Mouse (Mus musculus): Measurements from ENCODE around the gene Arfip1. TPM values are rescaled to one million over a fixed set of nuclear protein-coding genes. Genes with fewer than 3 reads are reported as not detected.

Arfip1 gene
- polyA plus RNA-seq, 1 experiment from 2014 or later, result 24.9 TPM

DNA sequence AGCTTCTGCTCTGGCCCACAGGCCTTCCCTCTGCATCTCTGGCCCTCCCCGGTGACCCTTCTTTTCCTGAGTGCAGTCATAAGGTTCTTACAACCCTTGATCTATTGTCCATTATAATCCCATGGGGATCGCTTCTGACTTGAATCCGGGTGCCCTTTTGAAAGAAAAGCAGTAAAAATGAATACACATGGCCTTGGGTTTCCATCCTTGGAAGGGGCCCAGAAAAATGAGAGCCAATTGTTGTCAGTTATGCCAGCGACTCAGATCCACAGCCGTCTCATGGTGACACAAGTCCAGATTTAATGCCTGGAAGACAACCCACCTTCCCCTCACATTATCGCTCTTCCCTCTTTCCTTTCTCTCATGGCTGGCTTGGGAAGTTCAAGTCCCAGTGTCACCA lies 100.3 kb downstream of the Arfip1 start:
- no peak overlapping the region for H3K4me2 ChIP-seq (ENCODE audit: low read length)
- no peak for ATAC-seq
- H3K9ac ChIP-seq (replicated peaks; ENCODE audit: low read depth, low read length), result no peak overlapping the region
- 78% methylated on average over 6 of the region's 6 CpGs for WGBS
- H3K27ac ChIP-seq (ENCODE audit: low read length), result no peak overlapping the region
- no peaks in the 10 kb centered on the region for H3K36me3 ChIP-seq (ENCODE audit: control insufficient read depth, insufficient read depth)
- H3K4me1 ChIP-seq (replicated peaks; ENCODE audit: control insufficient read depth, insufficient read depth, low read length), result peaks cover 23% of the 10 kb centered on the region
- no peak overlapping the region for H3K4me3 ChIP-seq (replicated peaks; ENCODE audit: low read length)
- peaks cover 25% of the 10 kb centered on the region for H3K27me3 ChIP-seq (replicated peaks; ENCODE audit: control insufficient read depth, insufficient read depth, low read length)
- H3K9me3 ChIP-seq (ENCODE audit: control insufficient read depth, low read length), result no peaks in the 10 kb centered on the region

DNA sequence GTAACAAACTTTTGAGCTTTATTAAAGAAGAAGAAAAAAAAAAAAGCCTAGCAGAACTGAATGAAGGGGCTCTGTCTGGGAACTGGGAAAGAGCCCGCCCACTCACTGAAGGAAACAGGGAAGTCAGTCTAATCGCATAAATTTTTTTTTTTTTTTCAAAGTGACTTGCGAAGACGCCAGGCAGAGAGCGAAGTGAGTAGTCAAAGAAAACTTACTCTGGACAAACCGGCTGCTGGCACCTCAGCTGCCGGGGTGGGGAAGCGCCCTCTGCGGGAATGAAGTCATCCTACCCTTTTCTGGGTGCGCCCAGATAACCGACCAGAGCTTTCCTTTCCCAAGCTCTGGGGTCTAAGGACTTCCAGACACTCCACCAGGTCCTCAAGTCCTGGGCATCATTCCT lies 101.3 kb downstream of the Arfip1 start:
- WGBS, result 3% methylated on average over 11 of the region's 11 CpGs
- Histone ChIP-seq H3K36me3 (ENCODE audit: control insufficient read depth, insufficient read depth) (no peaks in the 10 kb centered on the region), H3K4me3 (replicated peaks; ENCODE audit: low read length) (peak overlapping the region; percentile 68), H3K4me2 (ENCODE audit: low read length) (peak overlapping the region; percentile 99), H3K4me1 (replicated peaks; ENCODE audit: control insufficient read depth, insufficient read depth, low read length) (peaks cover 23% of the 10 kb centered on the region), H3K9ac (replicated peaks; ENCODE audit: low read depth, low read length) (no peak overlapping the region), H3K9me3 (ENCODE audit: control insufficient read depth, low read length) (no peaks in the 10 kb centered on the region), H3K27me3 (replicated peaks; ENCODE audit: control insufficient read depth, insufficient read depth, low read length) (peaks cover 28% of the 10 kb centered on the region), H3K27ac (ENCODE audit: low read length) (no peak overlapping the region)
- ATAC-seq, result no peak

DNA sequence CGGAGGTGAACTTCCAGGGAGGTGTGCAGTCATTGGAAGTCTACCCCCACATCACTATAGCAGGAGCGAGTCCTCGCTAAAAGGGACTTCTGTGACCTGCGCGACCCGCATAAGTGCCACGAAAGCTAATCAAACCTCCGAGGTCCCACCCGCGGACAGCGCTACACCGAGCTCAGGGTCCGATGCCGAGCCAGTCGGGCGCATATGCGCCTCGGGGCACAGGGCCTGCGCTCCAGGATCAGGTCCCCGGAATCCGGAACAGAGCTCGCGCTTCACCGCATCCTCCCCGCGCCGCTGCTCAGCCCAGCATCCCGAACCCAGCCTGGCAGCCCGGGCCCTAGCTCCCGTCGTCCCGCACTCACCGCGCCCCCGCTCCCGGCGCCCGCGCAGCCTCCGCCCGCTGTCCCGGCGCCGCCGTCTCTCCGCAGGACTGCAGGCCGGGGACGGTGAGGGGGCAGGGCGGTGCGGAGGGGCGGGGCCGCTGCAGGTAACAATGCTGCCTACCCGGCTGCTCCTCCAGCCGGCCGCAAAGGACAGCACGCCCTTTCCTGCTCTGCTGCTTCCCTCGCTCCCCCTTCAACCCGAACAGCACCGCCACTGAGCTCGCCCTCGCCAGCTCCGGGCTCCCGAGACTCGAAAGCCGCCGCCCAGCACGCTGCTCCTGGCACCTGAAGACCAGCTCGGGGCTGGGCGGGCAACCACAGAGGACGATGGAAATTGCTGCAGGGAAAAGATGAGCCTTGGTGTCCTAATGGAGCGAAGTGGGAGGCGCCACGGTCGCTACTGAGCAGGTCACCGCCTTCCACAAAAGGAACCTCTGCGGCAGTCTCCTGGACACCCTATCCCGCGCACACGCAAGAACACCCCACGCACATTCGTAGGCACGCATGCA lies 102.2 kb downstream of the Arfip1 start, which contains the start of gene Fhdc1:
TSS of gene Fhdc1 (minus strand) at position 424 of the 892 bp plus-strand sequence.
- Histone ChIP-seq H3K36me3 (ENCODE audit: control insufficient read depth, insufficient read depth) (no peaks in the 10 kb centered on the region), H3K27me3 (replicated peaks; ENCODE audit: control insufficient read depth, insufficient read depth, low read length) (peaks cover 28% of the 10 kb centered on the region), H3K4me3 (replicated peaks; ENCODE audit: low read length) (peak within 1 kb of the TSS; percentile 68), H3K9ac (replicated peaks; ENCODE audit: low read depth, low read length) (peak within 1 kb of the TSS; percentile 71), H3K27ac (ENCODE audit: low read length) (no peak within 1 kb of the TSS), H3K4me1 (replicated peaks; ENCODE audit: control insufficient read depth, insufficient read depth, low read length) (peaks cover 23% of the 10 kb centered on the region), H3K9me3 (ENCODE audit: control insufficient read depth, low read length) (no peaks in the 10 kb centered on the region), H3K4me2 (ENCODE audit: low read length) (peak within 1 kb of the TSS; percentile 99)
- peak; percentile 59 for ATAC-seq
- under 1% methylated on average over 79 of the region's 82 CpGs for WGBS

DNA sequence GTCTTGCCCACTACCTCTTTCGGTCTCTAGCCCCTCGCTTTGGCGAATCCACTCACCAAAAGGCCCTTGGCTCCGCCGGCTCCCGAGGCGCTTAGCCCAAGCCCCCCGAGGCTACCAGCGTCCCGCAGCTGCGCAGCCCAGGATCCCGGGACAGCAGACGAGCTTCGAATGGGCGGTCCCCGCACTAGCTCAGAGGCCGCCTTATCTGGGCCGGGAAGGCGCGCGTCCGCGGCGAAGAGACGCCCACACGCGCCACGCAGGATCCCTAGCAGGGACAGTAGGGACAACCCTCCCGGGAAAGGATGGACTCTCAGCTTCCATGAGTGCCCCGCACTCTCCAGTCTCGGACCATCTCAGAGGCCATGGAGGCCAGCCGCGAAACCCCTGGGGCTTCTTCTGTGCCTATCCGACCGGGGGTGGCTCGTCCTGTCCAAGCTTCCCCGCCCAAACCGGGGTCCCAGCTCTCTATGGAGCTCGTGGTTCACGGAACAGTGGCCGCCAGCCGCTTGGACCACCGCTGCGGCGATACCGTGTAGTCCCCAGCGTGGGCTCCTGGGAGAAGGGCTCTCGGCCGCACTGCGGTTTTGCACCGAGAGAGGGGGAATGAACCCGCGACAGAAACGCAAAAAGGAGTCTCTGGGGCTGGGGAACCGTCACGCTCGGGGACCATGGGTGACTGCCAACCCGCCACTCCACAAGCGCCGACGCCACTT lies 103.0 kb downstream of the Arfip1 start:
- Histone ChIP-seq H3K27me3 (replicated peaks; ENCODE audit: control insufficient read depth, insufficient read depth, low read length) (peaks cover 28% of the 10 kb centered on the region), H3K9ac (replicated peaks; ENCODE audit: low read depth, low read length) (peak overlapping the region; percentile 71), H3K4me1 (replicated peaks; ENCODE audit: control insufficient read depth, insufficient read depth, low read length) (peaks cover 23% of the 10 kb centered on the region), H3K9me3 (ENCODE audit: control insufficient read depth, low read length) (no peaks in the 10 kb centered on the region), H3K4me2 (ENCODE audit: low read length) (peak overlapping the region; percentile 99), H3K27ac (ENCODE audit: low read length) (no peak overlapping the region), H3K36me3 (ENCODE audit: control insufficient read depth, insufficient read depth) (no peaks in the 10 kb centered on the region), H3K4me3 (replicated peaks; ENCODE audit: low read length) (peak overlapping the region; percentile 68)
- peak; percentile 60 for ATAC-seq
- WGBS, result under 1% methylated on average over 61 of the region's 61 CpGs

DNA sequence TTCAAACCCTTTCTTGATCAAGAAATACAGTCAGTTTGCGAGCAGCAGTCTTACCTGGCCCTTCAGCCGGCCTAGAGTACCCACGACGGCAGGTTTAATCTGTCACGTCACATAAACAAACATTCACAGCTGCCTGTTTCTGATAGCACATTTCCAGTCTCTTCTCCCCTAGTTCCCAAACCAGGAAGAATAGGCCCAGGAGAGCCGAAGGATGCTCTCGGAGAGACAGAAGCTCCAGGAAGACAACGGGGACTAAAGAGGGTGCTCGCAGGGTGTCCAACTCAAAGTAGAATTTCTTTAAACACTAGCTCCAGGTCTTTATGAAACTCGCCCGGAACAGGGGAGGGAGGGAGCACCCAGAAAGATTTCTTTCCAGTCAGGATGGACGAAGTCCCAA lies 103.5 kb downstream of the Arfip1 start:
- H3K4me2 ChIP-seq (ENCODE audit: low read length), result peak overlapping the region; percentile 99
- H3K9ac ChIP-seq (replicated peaks; ENCODE audit: low read depth, low read length), result peak overlapping the region; percentile 71; the same call in 1 of the 2 replicates
- peak overlapping the region; percentile 68 for H3K4me3 ChIP-seq (replicated peaks; ENCODE audit: low read length)
- H3K9me3 ChIP-seq (ENCODE audit: control insufficient read depth, low read length), result no peaks in the 10 kb centered on the region
- H3K36me3 ChIP-seq (ENCODE audit: control insufficient read depth, insufficient read depth), result no peaks in the 10 kb centered on the region
- ATAC-seq, result no peak
- peaks cover 28% of the 10 kb centered on the region for H3K27me3 ChIP-seq (replicated peaks; ENCODE audit: control insufficient read depth, insufficient read depth, low read length)
- H3K4me1 ChIP-seq (replicated peaks; ENCODE audit: control insufficient read depth, insufficient read depth, low read length), result peaks cover 23% of the 10 kb centered on the region
- H3K27ac ChIP-seq (ENCODE audit: low read length), result no peak overlapping the region
- WGBS, result 6% methylated on average over 12 of the region's 12 CpGs

DNA sequence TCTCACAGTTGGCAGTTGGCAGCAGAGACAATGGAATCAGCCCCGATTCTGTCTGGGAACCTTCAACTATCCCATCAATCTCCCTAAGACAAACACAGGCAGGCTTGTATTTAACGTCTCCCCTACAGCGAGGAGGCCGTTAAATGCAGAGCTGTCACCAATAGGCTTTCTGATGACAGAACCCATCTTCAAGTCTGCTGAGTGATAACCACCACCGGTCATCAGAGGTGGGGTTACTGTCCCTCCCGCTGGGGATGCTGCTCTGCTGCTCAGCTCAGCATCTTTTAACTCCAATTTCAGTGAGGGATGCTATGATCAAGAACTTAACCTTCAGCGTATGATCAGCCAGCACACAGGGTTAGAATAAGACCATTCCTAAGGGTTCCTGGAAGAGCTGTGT lies 104.2 kb downstream of the Arfip1 start:
- WGBS, result 15% methylated on average over 7 of the region's 7 CpGs

DNA sequence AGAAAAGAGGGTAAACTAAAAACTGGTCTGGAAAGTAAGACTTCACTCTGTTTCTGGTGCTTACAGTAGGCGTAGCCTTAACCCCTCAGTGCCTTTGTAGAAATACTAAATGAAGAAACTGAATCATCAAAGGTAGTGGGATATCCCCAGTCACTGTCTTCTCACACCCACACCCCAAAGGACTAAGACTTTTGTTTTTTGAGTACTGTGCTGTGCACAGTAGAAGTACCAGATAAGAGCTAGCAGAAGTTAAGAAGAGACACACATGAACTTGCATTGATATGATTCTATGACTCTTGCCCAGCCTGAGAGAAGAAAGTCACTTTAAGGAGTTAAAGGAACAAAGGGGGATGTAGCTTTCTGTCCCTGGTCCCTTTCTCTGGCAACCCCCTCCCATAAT lies 104.9 kb downstream of the Arfip1 start:
- no peaks in the 10 kb centered on the region for H3K36me3 ChIP-seq (ENCODE audit: control insufficient read depth, insufficient read depth)
- H3K9me3 ChIP-seq (ENCODE audit: control insufficient read depth, low read length), result no peaks in the 10 kb centered on the region
- H3K4me2 ChIP-seq (ENCODE audit: low read length), result no peak overlapping the region
- no peak overlapping the region for H3K27ac ChIP-seq (ENCODE audit: low read length)
- 87% methylated on average over 1 of the region's 1 CpGs for WGBS
- no peak for ATAC-seq
- no peak overlapping the region for H3K9ac ChIP-seq (replicated peaks; ENCODE audit: low read depth, low read length)
- H3K4me1 ChIP-seq (replicated peaks; ENCODE audit: control insufficient read depth, insufficient read depth, low read length), result peaks cover 23% of the 10 kb centered on the region
- peaks cover 28% of the 10 kb centered on the region for H3K27me3 ChIP-seq (replicated peaks; ENCODE audit: control insufficient read depth, insufficient read depth, low read length)
- no peak overlapping the region for H3K4me3 ChIP-seq (replicated peaks; ENCODE audit: low read length)

More for the DNA sequence above, 104.2 kb downstream of the Arfip1 start:
- H3K9me3 ChIP-seq (ENCODE audit: control insufficient read depth, low read length), result no peaks in the 10 kb centered on the region
- H3K4me3 ChIP-seq (replicated peaks; ENCODE audit: low read length), result no peak overlapping the region
- no peak overlapping the region for H3K9ac ChIP-seq (replicated peaks; ENCODE audit: low read depth, low read length)
- peaks cover 23% of the 10 kb centered on the region for H3K4me1 ChIP-seq (replicated peaks; ENCODE audit: control insufficient read depth, insufficient read depth, low read length)
- no peak for ATAC-seq
- H3K36me3 ChIP-seq (ENCODE audit: control insufficient read depth, insufficient read depth), result no peaks in the 10 kb centered on the region
- H3K4me2 ChIP-seq (ENCODE audit: low read length), result no peak overlapping the region
- H3K27me3 ChIP-seq (replicated peaks; ENCODE audit: control insufficient read depth, insufficient read depth, low read length), result peaks cover 28% of the 10 kb centered on the region
- H3K27ac ChIP-seq (ENCODE audit: low read length), result no peak overlapping the region

DNA sequence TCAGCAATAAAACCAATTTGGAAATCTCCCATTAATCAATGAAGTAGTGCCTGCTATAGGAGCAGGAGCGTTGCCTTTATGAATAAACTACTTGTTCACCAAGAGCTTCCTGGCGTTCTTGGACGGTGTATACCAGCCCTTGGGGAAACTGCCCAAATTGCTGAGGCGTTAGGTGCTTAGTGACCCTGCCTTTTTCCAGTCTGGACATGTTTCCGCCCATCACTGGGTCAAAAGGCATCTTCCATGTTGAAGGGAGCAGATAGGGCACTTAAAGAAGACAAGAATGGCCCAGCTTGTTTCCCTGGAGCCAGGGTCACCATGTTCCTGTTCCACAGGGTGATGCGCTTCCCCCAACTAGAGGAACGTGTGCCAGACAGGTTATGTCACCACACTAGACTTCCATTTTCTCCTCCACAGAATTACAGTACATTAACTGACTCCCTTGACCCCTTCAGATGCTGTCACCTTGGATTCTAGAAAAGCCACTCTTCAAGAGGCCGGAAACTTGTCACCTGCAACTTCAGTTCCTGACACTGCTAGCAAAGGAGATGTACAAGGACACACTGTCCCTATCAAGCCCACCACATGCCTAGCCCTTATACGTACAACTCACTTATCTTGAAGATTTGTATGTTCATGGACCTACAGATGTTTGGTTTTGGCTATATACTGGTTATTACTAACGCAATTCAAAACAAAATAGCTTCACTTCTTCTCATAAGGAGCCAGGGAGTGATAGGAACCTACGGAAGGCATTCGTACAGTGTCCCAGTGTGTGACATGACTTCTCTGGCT lies 107.2 kb downstream of the Arfip1 start:
- no peak overlapping the region for H3K4me2 ChIP-seq (ENCODE audit: low read length)
- H3K27me3 ChIP-seq (replicated peaks; ENCODE audit: control insufficient read depth, insufficient read depth, low read length), result peaks cover 21% of the 10 kb centered on the region
- no peaks in the 10 kb centered on the region for H3K36me3 ChIP-seq (ENCODE audit: control insufficient read depth, insufficient read depth)
- peaks cover 16% of the 10 kb centered on the region for H3K4me1 ChIP-seq (replicated peaks; ENCODE audit: control insufficient read depth, insufficient read depth, low read length)
- H3K9ac ChIP-seq (replicated peaks; ENCODE audit: low read depth, low read length), result no peak overlapping the region
- H3K9me3 ChIP-seq (ENCODE audit: control insufficient read depth, low read length), result no peaks in the 10 kb centered on the region
- H3K4me3 ChIP-seq (replicated peaks; ENCODE audit: low read length), result no peak overlapping the region
- no peak overlapping the region for H3K27ac ChIP-seq (ENCODE audit: low read length)
- no peak for ATAC-seq
- WGBS, result 89% methylated on average over 12 of the region's 12 CpGs

DNA sequence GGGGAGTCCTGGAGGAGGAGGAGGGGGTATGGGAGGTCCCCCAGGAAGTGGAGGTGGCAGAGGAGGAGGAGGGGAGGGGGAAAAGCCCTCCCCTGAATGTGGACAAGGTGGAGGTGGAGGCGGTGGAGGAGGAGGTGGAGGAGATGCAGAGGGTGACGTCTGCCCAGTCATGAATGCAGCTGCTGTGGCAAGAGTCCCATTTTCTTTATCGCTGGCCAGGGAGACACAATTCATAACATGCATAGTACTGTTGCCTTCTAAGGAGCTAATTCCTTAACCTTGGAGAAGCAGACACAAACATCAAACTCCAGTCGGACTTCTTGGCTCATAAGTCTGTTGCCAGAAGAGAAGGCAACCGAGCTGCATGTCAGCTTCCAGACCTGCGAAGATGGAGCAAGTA lies 108.0 kb downstream of the Arfip1 start:
- ATAC-seq, result no peak

More for the DNA sequence above, 108.0 kb downstream of the Arfip1 start:
- H3K9ac ChIP-seq (replicated peaks; ENCODE audit: low read depth, low read length), result no peak overlapping the region
- H3K27me3 ChIP-seq (replicated peaks; ENCODE audit: control insufficient read depth, insufficient read depth, low read length), result peaks cover 17% of the 10 kb centered on the region
- no peaks in the 10 kb centered on the region for H3K9me3 ChIP-seq (ENCODE audit: control insufficient read depth, low read length)
- H3K36me3 ChIP-seq (ENCODE audit: control insufficient read depth, insufficient read depth), result no peaks in the 10 kb centered on the region
- peaks cover 9% of the 10 kb centered on the region for H3K4me1 ChIP-seq (replicated peaks; ENCODE audit: control insufficient read depth, insufficient read depth, low read length)
- no peak overlapping the region for H3K4me2 ChIP-seq (ENCODE audit: low read length)
- no peak overlapping the region for H3K27ac ChIP-seq (ENCODE audit: low read length)
- no peak overlapping the region for H3K4me3 ChIP-seq (replicated peaks; ENCODE audit: low read length)
- 88% methylated on average over 6 of the region's 6 CpGs for WGBS

Measured in forebrain, embryonic 16.5 days (tissue).